Mouse (Mus musculus): ENCODE results near the gene Dync2li1. TPM values are rescaled to one million over a fixed set of nuclear protein-coding genes. Genes with fewer than 3 reads are reported as not detected.

Gene Dync2li1
- 0.99 and 1.1 TPM in 2 replicates for polyA plus RNA-seq (2012; rRNA removed)

GRCm38 (mm10) chr17:84626276-84626856 is at the start of gene Dync2li1:
Gene Dync2li1 (plus strand): TSS chr17:84626496.
- DNase-seq (ENCODE audit: low read depth, low spot score), result peak; percentile 81
- 2% methylated on average over 25 of the region's 25 CpGs for WGBS

DNA sequence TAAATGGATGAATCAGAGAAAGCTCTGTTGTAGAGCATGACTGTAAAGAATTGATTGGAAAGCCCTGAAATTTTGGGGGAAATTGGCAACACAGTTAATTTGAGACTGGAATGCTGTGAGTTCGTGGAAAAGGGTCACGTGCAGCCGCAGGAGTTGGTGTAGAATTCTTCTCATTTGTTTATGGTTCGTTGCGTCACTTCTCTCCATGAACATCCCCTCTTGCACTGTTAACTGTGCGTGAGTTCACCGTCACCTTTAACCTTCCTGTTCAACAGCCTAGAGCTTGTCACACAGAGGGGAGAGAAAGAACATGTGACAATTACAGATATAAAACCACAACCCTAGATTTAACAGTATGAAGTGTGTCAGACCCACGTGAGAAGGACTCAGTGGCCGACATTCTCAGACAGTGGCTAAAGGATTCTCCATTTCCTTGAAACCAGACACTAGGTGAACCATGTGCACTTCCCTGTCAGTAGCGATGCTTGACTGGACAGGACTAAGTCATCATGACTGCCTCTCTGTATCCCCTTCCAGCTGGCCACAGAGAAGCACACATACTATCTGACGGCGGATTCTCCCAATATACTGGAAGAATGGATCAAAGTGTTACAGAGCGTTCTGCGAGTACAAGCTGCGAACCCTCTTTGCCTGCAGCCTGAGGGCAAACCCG is 49.5 kb upstream of the Dync2li1 start:
- 84% methylated on average over 16 of the region's 16 CpGs for WGBS
- DNase-seq (ENCODE audit: low read depth, low spot score), result no peak

DNA sequence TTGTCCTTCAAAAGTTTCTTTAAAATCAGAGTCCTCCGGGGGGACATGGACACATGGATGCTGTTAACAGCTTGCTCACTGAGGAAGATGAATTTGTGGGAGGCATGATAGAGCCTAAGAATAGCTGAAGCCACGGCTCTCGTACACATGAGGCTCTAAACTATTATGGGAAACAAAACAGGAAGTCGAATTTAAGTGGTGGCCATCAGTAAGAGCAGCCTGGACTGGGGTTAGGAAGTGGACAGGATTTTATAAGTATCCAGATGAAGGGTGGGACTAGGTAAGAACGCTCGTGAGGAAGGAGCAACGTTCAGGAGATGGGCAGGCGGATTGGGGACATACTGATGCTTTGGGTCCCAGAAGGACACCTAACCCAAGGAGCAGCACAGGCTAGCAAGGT is 47.0 kb upstream of the Dync2li1 start:
- 64% methylated on average over 8 of the region's 8 CpGs for WGBS
- no peak for DNase-seq (ENCODE audit: low read depth, low spot score)

- WGBS, result 67% methylated on average over 10 of the region's 10 CpGs
- DNase-seq (ENCODE audit: low read depth, low spot score), result no peak
Measured at GRCm38 (mm10) chr17:84579817-84580216, 46.5 kb upstream of the Dync2li1 start.

DNA sequence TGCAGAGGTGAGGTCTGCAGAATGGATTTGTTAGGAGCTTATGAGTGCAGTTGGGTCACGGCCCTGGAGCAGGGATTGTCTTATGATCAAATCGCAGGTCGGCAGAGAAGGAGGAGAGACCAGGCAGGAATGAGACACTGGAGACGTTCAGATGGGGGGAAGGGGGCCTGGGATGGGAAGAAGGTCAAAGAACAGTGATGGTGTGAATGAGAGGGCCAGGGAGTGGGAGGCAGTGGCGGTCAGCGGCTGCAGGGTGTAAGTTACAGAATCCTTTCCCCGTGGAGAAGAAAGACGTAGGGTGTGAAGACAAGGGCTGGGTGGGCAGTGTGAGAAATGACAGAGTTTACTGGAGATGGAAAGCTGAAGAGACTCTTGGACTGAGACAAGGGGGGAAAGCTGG is 45.5 kb upstream of the Dync2li1 start:
- DNase-seq (ENCODE audit: low read depth, low spot score), result no peak
- 72% methylated on average over 8 of the region's 8 CpGs for WGBS

DNA sequence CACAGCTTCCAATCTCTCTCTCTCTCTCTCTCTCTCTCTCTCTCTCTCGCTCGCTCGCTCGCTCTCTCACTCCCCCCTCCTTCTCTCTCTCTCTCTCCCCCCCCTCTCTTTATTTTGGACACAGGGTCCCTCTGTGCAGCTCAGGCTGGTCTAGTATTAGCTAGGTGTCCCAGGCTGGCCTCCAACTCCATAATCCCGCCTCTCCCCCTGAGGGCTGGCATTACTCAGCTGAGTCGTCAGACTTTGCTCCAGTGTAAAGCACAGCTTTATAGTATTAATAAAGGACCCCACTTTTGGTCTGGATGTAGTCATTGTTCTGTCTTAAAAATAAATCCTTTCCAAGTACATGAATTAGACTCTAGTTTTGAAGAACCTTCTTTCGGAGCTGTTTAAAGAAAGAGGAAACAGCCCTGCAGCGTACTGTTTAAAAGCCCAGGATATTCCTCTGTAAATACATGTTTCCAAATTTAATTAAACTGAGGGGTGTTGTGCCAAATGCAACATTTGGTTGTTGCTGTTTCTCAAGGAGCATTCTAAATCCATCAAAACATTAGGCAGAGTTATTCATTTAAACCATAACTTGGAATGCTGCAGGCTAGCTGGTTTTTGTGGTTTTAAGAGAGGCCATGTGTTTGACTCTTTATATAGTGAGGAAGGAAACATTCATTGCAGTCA is 44.4 kb upstream of the Dync2li1 start:
- WGBS, result 66% methylated on average over 8 of the region's 8 CpGs
- DNase-seq (ENCODE audit: low read depth, low spot score), result no peak

DNA sequence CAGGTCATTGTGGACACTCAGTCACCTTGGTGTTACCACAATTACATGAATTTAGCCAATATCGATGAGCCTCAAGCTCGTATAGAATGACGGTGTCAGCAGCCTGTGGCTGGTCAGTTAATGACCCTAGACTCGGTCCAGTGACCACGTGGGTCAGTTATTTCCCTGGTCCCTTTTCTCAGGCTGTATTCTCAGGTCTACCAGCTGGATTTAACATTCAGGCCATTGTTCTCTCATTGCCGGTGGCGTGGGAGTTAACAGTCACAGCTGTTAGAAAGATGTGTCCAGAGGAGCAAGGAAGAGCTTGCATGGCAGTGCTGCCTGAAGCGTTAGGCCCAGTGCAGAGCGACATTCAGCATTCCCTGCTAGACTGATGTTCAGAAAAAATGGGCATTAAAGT is 42.2 kb upstream of the Dync2li1 start:
- WGBS, result 82% methylated on average over 9 of the region's 9 CpGs

GRCm38 (mm10) chr17:84585104-84585503 is 41.2 kb upstream of the Dync2li1 start:
- no peak for DNase-seq (ENCODE audit: low read depth, low spot score)

More for the DNA sequence above, 42.2 kb upstream of the Dync2li1 start:
- DNase-seq (ENCODE audit: low read depth, low spot score), result no peak

DNA sequence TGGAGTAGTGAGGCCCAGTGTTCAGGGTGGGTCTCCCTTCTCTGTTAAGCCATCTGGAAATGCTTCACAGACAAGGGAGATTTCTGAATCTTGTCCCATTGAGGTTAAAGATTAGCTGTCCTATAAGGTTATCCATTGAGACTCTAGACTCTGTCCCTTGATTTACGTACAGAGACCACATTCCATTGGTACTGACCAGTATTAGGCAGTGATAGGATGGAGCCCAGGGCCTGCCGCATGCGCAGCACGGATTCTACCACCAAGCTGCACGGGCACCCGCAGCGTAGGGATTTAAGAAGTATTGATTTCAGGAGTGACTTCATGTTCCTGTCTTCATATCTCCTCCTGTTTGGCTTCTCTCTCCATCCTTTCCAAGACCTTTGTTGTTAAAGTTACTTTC is 36.2 kb upstream of the Dync2li1 start:
- WGBS, result 96% methylated on average over 7 of the region's 7 CpGs
- DNase-seq (ENCODE audit: low read depth, low spot score), result no peak

More at GRCm38 (mm10) chr17:84585104-84585503, 41.2 kb upstream of the Dync2li1 start:
- WGBS, result 50% methylated on average over 8 of the region's 8 CpGs

GRCm38 (mm10) chr17:84591431-84592150 is 34.7 kb upstream of the Dync2li1 start:
- WGBS, result 89% methylated on average over 16 of the region's 16 CpGs
- no peak for DNase-seq (ENCODE audit: low read depth, low spot score)

- 39% methylated on average over 10 of the region's 10 CpGs for WGBS
- DNase-seq (ENCODE audit: low read depth, low spot score), result no peak
Measured at GRCm38 (mm10) chr17:84596015-84596441, 30.3 kb upstream of the Dync2li1 start.

DNA sequence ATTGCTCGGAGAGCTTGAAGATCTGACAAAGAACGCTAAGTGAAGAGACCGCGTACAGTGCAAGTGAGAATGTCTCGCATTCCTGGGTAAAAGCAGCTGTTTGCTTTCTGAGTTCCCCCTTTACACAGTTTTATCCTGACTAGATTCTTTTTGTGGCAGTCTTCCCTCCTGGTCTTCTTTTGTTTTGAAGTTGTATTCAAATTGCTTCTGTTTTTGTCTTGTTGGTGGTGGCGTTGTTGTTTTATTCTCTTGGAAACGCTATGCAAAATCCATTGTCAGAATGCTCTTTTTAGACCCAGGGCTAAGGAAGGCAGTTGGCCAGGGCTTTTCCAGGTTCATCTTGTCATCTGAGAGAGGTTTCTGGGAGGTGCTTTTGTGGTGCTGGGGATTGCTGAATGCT is 29.8 kb upstream of the Dync2li1 start:
- 77% methylated on average over 7 of the region's 7 CpGs for WGBS
- no peak for DNase-seq (ENCODE audit: low read depth, low spot score)

DNA sequence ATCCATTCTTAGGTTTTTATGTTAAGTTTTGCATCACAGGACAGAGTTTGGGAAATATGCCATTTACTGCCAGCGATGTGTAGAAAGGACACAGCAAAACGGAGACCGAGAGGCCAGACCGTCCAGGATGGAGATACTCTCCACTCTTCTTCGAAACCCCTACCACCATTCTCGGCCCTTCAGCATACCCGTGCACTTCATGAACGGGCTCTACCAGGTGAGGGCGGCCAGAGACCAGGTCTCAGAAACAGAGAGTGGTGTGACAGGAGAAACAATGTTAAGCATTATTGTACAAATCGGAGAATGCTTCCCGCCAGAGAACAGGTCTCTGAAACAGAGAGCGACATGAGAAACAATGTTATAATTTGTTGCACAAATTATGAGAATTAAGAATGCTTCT is 28.4 kb upstream of the Dync2li1 start:
- 92% methylated on average over 12 of the region's 12 CpGs for WGBS
- DNase-seq (ENCODE audit: low read depth, low spot score), result no peak

- DNase-seq (ENCODE audit: low read depth, low spot score), result no peak
- WGBS, result 94% methylated on average over 7 of the region's 7 CpGs
Measured at GRCm38 (mm10) chr17:84598928-84599327, 27.4 kb upstream of the Dync2li1 start.

DNA sequence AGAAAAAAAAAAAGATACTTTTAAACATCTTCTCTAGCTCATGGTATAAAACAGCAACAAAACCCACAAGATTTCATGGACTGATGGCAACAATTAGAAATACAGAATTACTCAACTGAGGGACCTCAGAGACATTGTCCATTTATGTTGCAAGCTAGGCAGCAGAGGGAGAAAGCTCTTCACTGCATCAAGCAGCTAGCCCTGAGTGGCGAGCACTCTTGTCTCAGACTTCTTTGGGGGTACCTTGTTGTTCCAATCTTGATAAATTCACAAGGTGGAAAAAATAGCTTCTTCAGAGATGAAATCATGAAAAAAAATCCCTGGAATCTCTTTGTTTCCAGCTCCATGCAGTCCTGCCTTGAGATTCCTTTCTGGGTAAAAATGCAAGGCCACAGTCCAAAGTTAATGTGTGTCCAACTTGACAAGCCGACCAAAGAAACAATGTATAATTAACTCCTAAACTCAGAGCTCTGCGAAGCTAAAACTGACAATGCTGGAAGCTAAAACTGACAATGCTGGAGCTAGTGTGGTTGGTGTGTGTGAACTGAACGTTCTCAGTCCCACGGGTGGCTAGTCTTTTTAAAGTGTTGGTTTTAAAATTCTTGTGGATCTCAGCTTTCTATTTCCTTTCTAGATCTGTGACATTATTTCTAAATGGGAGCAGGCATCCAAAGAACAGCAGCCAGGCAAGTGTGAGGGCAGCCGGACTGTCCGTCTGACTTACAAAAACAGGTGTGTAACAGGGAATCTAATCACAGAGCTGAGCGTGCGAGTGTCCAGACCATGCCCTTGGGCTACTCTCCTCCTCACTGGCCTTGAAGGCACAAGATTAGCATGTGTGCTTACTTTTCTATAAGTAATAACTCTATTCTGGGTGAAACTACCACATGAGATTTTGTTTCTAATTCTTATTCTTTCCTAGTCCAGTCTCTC is 26.0 kb upstream of the Dync2li1 start:
- WGBS, result 63% methylated on average over 9 of the region's 9 CpGs
- DNase-seq (ENCODE audit: low read depth, low spot score), result no peak

DNA sequence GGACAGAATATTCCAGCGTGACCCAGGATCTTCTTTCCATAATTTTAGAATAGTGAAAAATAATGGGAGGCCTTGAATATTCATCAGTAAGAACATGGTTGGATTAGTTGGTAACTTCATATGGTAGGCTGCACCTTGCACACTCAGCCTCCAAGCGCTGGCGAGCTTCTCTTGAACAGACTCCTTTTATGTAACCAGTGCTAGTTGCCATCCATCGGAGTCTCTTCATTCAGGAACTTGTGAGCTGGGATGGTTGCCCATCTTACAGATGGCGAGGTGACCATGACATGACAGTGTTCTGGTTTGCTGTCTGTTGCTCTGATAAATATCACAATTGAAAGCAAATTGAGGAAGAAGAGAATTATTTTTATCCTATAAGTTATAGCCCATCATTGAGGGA is 24.5 kb upstream of the Dync2li1 start:
- DNase-seq (ENCODE audit: low read depth, low spot score), result no peak
- 94% methylated on average over 5 of the region's 5 CpGs for WGBS

DNA sequence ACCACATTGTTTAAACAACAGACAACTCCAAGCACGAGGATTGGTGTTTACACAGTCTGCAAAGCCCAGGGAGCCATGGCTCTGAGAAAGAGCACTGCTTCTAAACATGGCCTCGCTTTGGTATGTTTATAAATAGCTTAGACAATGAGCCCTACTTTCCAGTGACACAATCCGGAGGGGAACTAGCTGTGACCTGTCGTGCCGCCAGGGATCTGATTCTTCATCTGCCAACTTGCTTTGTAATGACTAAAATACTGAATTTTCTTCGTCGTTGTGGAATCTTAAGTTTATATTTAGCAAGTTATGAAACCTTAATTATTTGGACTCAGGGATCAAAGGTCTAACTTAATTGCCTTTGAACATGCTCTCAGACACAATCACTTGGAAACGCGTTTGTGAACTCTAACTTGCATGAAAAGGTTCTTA is 23.1 kb upstream of the Dync2li1 start:
- 14% methylated on average over 9 of the region's 9 CpGs for WGBS
- DNase-seq (ENCODE audit: low read depth, low spot score), result peak; percentile 18

- DNase-seq (ENCODE audit: low read depth, low spot score), result no peak
Measured at GRCm38 (mm10) chr17:84603709-84604420, 22.4 kb upstream of the Dync2li1 start.

DNA sequence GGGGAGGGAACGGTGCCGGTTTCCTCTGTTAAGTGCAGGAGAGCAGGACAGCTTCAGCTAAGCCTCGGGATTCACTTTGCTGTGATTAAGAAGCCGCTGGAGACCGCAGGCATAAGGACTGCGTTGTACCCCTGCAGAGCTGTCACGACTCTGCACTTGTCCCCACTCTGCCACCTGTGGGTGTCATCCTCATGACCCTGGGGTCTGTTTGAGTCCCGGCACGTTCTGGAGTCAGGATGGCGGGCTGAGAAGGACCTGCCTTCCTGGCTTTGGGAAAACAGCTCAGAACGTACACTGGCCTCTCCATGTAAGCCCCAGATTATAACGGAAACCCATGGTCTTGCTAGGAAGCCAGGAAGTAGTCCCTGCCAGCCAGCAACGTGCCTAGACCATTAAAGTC is 19.3 kb upstream of the Dync2li1 start:
- no peak for DNase-seq (ENCODE audit: low read depth, low spot score)
- 71% methylated on average over 13 of the region's 13 CpGs for WGBS

More at GRCm38 (mm10) chr17:84603709-84604420, 22.4 kb upstream of the Dync2li1 start:
- 81% methylated on average over 10 of the region's 10 CpGs for WGBS
